Mouse (Mus musculus): ENCODE results near the gene Pcdh9. TPM values are rescaled to one million over a fixed set of nuclear protein-coding genes. Genes with fewer than 3 reads are reported as not detected.

Pcdh9 gene
- total and polyA plus RNA-seq, 3 experiments: 0.22 TPM; not detected in 2

GRCm38 (mm10) chr14:93827159-93827558, 63.3 kb downstream of the Pcdh9 start:
- Histone ChIP-seq H3K36me3 (replicated peaks) (no peaks in the 10 kb centered on the region), H3K27me3 (ENCODE audit: insufficient read depth, low read length) (no peaks in the 10 kb centered on the region), H3K4me1 (ENCODE audit: insufficient read depth, low read depth, low read length) (no peaks in the 10 kb centered on the region), H3K9me3 (replicated peaks) (peaks cover 6% of the 10 kb centered on the region; the same call in 1 of the 2 replicates), H3K4me3 (ENCODE audit: low read depth, low read length) (no peak overlapping the region)
- TF ChIP-seq GATA2 (IDR thresholded peaks at IDR 0.05; ENCODE audit: borderline replicate concordance, low read depth, low read length) (no peak), GATA1 (IDR thresholded peaks at IDR 0.05; ENCODE audit: borderline replicate concordance, low read length) (no peak), POLR2AphosphoS5 (IDR thresholded peaks at IDR 0.05; ENCODE audit: insufficient replicate concordance, low read depth, low read length) (no peak), TAL1 (conservative IDR thresholded peaks at IDR 0.05; ENCODE audit: low read depth, low read length) (no peak), CTCF (IDR thresholded peaks at IDR 0.05; ENCODE audit: low read depth, low read length) (no peak)
- no peak for DNase-seq (ENCODE audit: low spot score)
- peak; percentile 11; the same call in 1 of the 2 replicates for ATAC-seq (ENCODE audit: extremely low read depth, insufficient number of reproducible peaks, low FRiP score, poor library complexity, severe bottlenecking)

DNA sequence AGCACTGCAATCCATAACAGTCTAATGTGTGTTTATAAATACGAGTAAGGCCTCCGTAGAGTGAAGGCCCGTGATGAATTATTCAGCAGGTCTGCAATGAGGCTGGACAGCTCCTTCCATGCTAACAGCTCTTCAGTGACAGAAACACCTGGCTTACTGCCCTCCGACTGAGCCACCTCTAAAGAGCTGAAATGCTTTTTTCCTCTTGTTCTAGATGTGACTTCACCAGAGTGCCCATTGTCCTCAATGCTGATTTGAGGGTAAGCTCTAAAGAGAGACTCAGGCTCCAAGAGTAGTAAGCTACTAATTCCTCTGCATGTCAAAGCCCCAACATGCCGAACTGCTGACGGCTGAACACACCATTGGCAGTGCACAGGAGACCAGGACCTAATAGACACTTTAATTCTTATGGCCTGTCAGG, 64.4 kb downstream of the Pcdh9 start:
- no peak for ATAC-seq (ENCODE audit: extremely low read depth, insufficient number of reproducible peaks, low FRiP score, poor library complexity, severe bottlenecking)
- DNase-seq (ENCODE audit: low spot score): no peak
- Histone ChIP-seq H3K4me3 (ENCODE audit: low read depth, low read length) (no peak overlapping the region), H3K4me1 (ENCODE audit: insufficient read depth, low read depth, low read length) (no peaks in the 10 kb centered on the region), H3K27me3 (ENCODE audit: insufficient read depth, low read length) (no peaks in the 10 kb centered on the region), H3K9me3 (replicated peaks) (peaks cover 6% of the 10 kb centered on the region; the same call in 1 of the 2 replicates), H3K36me3 (replicated peaks) (no peaks in the 10 kb centered on the region)
- TF ChIP-seq GATA1 (IDR thresholded peaks at IDR 0.05; ENCODE audit: borderline replicate concordance, low read length) (no peak), TAL1 (conservative IDR thresholded peaks at IDR 0.05; ENCODE audit: low read depth, low read length) (no peak), GATA2 (IDR thresholded peaks at IDR 0.05; ENCODE audit: borderline replicate concordance, low read depth, low read length) (no peak), POLR2AphosphoS5 (IDR thresholded peaks at IDR 0.05; ENCODE audit: insufficient replicate concordance, low read depth, low read length) (no peak), CTCF (IDR thresholded peaks at IDR 0.05; ENCODE audit: low read depth, low read length) (no peak)

- Histone ChIP-seq H3K4me1 (ENCODE audit: insufficient read depth, low read depth, low read length) (no peaks in the 10 kb centered on the region), H3K9me3 (replicated peaks) (no peaks in the 10 kb centered on the region; the same call in 1 of the 2 replicates), H3K27me3 (ENCODE audit: insufficient read depth, low read length) (no peaks in the 10 kb centered on the region), H3K4me3 (ENCODE audit: low read depth, low read length) (no peak overlapping the region), H3K36me3 (replicated peaks) (no peaks in the 10 kb centered on the region)
- DNase-seq (ENCODE audit: low spot score) (no peak), ATAC-seq (ENCODE audit: extremely low read depth, insufficient number of reproducible peaks, low FRiP score, poor library complexity, severe bottlenecking) (no peak)
- TF ChIP-seq POLR2AphosphoS5 (IDR thresholded peaks at IDR 0.05; ENCODE audit: insufficient replicate concordance, low read depth, low read length) (no peak), GATA1 (IDR thresholded peaks at IDR 0.05; ENCODE audit: borderline replicate concordance, low read length) (no peak), CTCF (IDR thresholded peaks at IDR 0.05; ENCODE audit: low read depth, low read length) (no peak), TAL1 (conservative IDR thresholded peaks at IDR 0.05; ENCODE audit: low read depth, low read length) (no peak), GATA2 (IDR thresholded peaks at IDR 0.05; ENCODE audit: borderline replicate concordance, low read depth, low read length) (no peak)
Measured at GRCm38 (mm10) chr14:93818845-93819244, 71.6 kb downstream of the Pcdh9 start.

- DNase-seq (ENCODE audit: low spot score): no peak
- TF ChIP-seq CTCF (IDR thresholded peaks at IDR 0.05; ENCODE audit: low read depth, low read length) (no peak), POLR2AphosphoS5 (IDR thresholded peaks at IDR 0.05; ENCODE audit: insufficient replicate concordance, low read depth, low read length) (no peak), TAL1 (conservative IDR thresholded peaks at IDR 0.05; ENCODE audit: low read depth, low read length) (no peak), GATA2 (IDR thresholded peaks at IDR 0.05; ENCODE audit: borderline replicate concordance, low read depth, low read length) (no peak), GATA1 (IDR thresholded peaks at IDR 0.05; ENCODE audit: borderline replicate concordance, low read length) (no peak)
- no peak for ATAC-seq (ENCODE audit: extremely low read depth, insufficient number of reproducible peaks, low FRiP score, poor library complexity, severe bottlenecking)
- H3K9me3 ChIP-seq (replicated peaks): no peaks in the 10 kb centered on the region; the same call in 1 of the 2 replicates
- H3K4me3 ChIP-seq (ENCODE audit: low read depth, low read length): no peak overlapping the region
- no peaks in the 10 kb centered on the region for H3K36me3 ChIP-seq (replicated peaks)
- H3K4me1 ChIP-seq (ENCODE audit: insufficient read depth, low read depth, low read length): no peaks in the 10 kb centered on the region
- H3K27me3 ChIP-seq (ENCODE audit: insufficient read depth, low read length): no peaks in the 10 kb centered on the region
Measured at GRCm38 (mm10) chr14:93817591-93817990, 72.9 kb downstream of the Pcdh9 start.

DNA sequence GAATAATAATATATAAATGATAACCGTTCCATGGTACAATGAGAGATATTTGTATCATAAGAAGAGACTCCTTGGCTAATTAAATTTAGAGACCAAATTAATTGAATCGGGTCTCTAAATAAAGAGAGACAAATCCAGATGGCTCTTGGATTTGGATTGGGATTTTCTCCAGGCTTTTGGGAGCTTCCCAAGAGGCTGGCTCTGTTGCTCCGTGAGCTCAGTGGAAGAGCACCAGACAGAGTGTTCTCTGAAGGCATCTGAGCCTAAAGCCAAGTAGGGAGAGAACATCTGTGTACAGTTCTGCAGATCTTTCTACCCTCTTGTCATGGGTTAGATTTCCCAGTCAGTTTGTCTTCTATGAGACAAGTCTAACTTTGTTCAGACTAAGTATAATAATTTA, 95.9 kb downstream of the Pcdh9 start:
- no peaks in the 10 kb centered on the region for H3K4me1 ChIP-seq (ENCODE audit: insufficient read depth, low read depth, low read length)
- DNase-seq (ENCODE audit: low spot score): no peak
- H3K27me3 ChIP-seq (ENCODE audit: insufficient read depth, low read length): no peaks in the 10 kb centered on the region
- TF ChIP-seq GATA1 (IDR thresholded peaks at IDR 0.05; ENCODE audit: borderline replicate concordance, low read length) (no peak), GATA2 (IDR thresholded peaks at IDR 0.05; ENCODE audit: borderline replicate concordance, low read depth, low read length) (no peak), TAL1 (conservative IDR thresholded peaks at IDR 0.05; ENCODE audit: low read depth, low read length) (no peak), CTCF (IDR thresholded peaks at IDR 0.05; ENCODE audit: low read depth, low read length) (no peak), POLR2AphosphoS5 (IDR thresholded peaks at IDR 0.05; ENCODE audit: insufficient replicate concordance, low read depth, low read length) (no peak)
- no peaks in the 10 kb centered on the region for H3K36me3 ChIP-seq (replicated peaks)
- no peak overlapping the region for H3K4me3 ChIP-seq (ENCODE audit: low read depth, low read length)
- ATAC-seq (ENCODE audit: extremely low read depth, insufficient number of reproducible peaks, low FRiP score, poor library complexity, severe bottlenecking): no peak
- H3K9me3 ChIP-seq (replicated peaks): no peaks in the 10 kb centered on the region; the same call in 1 of the 2 replicates

DNA sequence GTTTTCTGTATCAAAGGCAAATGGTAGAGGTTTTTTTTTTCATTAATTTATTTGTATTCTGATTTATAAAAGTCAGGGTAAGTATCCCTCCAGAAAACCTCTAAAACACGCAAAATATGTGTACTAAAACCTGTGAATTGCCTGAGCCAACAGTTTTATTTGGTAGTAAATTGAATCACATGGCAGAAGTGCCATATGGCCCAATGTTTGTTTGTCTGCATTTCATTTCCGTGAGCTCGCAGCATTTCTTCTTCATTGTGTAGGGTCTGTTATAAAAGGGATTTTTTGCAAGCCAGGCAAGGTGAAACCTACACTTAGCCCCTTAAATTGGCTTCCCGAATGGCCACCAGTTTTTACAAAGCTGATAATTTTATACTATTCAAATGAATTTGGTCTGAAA, 104.2 kb downstream of the Pcdh9 start:
- H3K27me3 ChIP-seq (ENCODE audit: insufficient read depth, low read length): no peaks in the 10 kb centered on the region
- no peaks in the 10 kb centered on the region for H3K36me3 ChIP-seq (replicated peaks)
- TF ChIP-seq GATA2 (IDR thresholded peaks at IDR 0.05; ENCODE audit: borderline replicate concordance, low read depth, low read length) (no peak), POLR2AphosphoS5 (IDR thresholded peaks at IDR 0.05; ENCODE audit: insufficient replicate concordance, low read depth, low read length) (no peak), GATA1 (IDR thresholded peaks at IDR 0.05; ENCODE audit: borderline replicate concordance, low read length) (no peak), TAL1 (conservative IDR thresholded peaks at IDR 0.05; ENCODE audit: low read depth, low read length) (no peak), CTCF (IDR thresholded peaks at IDR 0.05; ENCODE audit: low read depth, low read length) (no peak)
- DNase-seq (ENCODE audit: low spot score) (no peak), ATAC-seq (ENCODE audit: extremely low read depth, insufficient number of reproducible peaks, low FRiP score, poor library complexity, severe bottlenecking) (no peak)
- H3K4me1 ChIP-seq (ENCODE audit: insufficient read depth, low read depth, low read length): no peaks in the 10 kb centered on the region
- H3K4me3 ChIP-seq (ENCODE audit: low read depth, low read length): no peak overlapping the region
- H3K9me3 ChIP-seq (replicated peaks): peaks cover 6% of the 10 kb centered on the region; the same call in 1 of the 2 replicates

All from G1E (cell line).